Mouse (Mus musculus) cerebral cortex, adult 2 months (tissue): ENCODE measurements around the gene Med12l.

Experiments
- WGBS: fragments of 180-500 bp; shearing (Covaris S2); methylation state at CpG from one replicate; pipeline ENCODE4 v1.1.7; 2018; 5-methylcytosine and 5-hydroxymethylcytosine counted together

The Med12l gene

GRCm38 (mm10) chr3:59005271-59005995, at the start of gene Med12l:
Med12l (plus strand) TSS chr3:59005825.
- under 1% methylated on average over 69 of the region's 69 CpGs for WGBS

GRCm38 (mm10) chr3:58961166-58961565, 44.5 kb upstream of the Med12l start:
- WGBS = 81% methylated on average over 1 of the region's 1 CpGs

- WGBS = 81% methylated on average over 1 of the region's 1 CpGs
Measured at GRCm38 (mm10) chr3:58977413-58977812, 28.2 kb upstream of the Med12l start.

- WGBS = 84% methylated on average over 7 of the region's 7 CpGs
Measured at GRCm38 (mm10) chr3:58977906-58978622, 27.6 kb upstream of the Med12l start.

GRCm38 (mm10) chr3:58980579-58980978, 25.0 kb upstream of the Med12l start:
- WGBS = 63% methylated on average over 4 of the region's 4 CpGs

- 33% methylated on average over 15 of the region's 15 CpGs for WGBS
Measured at GRCm38 (mm10) chr3:58982896-58983837, 22.5 kb upstream of the Med12l start.

GRCm38 (mm10) chr3:58983838-58984598, 21.6 kb upstream of the Med12l start:
- WGBS = 84% methylated on average over 15 of the region's 15 CpGs

GRCm38 (mm10) chr3:58985816-58986215, 19.8 kb upstream of the Med12l start:
- WGBS = 82% methylated on average over 4 of the region's 4 CpGs

GRCm38 (mm10) chr3:58989374-58989773, 16.3 kb upstream of the Med12l start:
- 50% methylated on average over 3 of the region's 3 CpGs for WGBS

GRCm38 (mm10) chr3:58990556-58990955, 15.1 kb upstream of the Med12l start:
- WGBS = 78% methylated on average over 3 of the region's 3 CpGs

GRCm38 (mm10) chr3:58993619-58994018, 12.0 kb upstream of the Med12l start:
- WGBS = 89% methylated on average over 3 of the region's 3 CpGs

GRCm38 (mm10) chr3:59003756-59004155, 1.9 kb upstream of the Med12l start:
- 89% methylated on average over 5 of the region's 5 CpGs for WGBS

- under 1% methylated on average over 79 of the region's 83 CpGs for WGBS
Measured at GRCm38 (mm10) chr3:59005996-59006730, 538 bp downstream of the Med12l start.

- WGBS = under 1% methylated on average over 76 of the region's 77 CpGs
Measured at GRCm38 (mm10) chr3:59006731-59007441, 1.3 kb downstream of the Med12l start.

- 93% methylated on average over 3 of the region's 3 CpGs for WGBS
Measured at GRCm38 (mm10) chr3:59010276-59010675, 4.7 kb downstream of the Med12l start.

GRCm38 (mm10) chr3:59015698-59016412, 10.2 kb downstream of the Med12l start:
- 71% methylated on average over 4 of the region's 4 CpGs for WGBS

GRCm38 (mm10) chr3:59016501-59016900, 10.9 kb downstream of the Med12l start:
- 82% methylated on average over 9 of the region's 9 CpGs for WGBS

GRCm38 (mm10) chr3:59021236-59021635, 15.6 kb downstream of the Med12l start:
- 57% methylated on average over 8 of the region's 8 CpGs for WGBS

GRCm38 (mm10) chr3:59022251-59022650, 16.6 kb downstream of the Med12l start:
- WGBS = 86% methylated on average over 2 of the region's 2 CpGs
